Mouse (Mus musculus) liver, postnatal 0 days (tissue): ENCODE data around the gene Gm8947. TPM values are rescaled to one million over a fixed set of nuclear protein-coding genes. Genes with fewer than 3 reads are reported as not detected.

ENCODE experiments used
- ATAC-seq: fragments of 200-750 bp; cut with Nextera tagmentation; 2 replicates; pipeline ENCODE4 v1.8.0; 2017; ENCODE audit warnings: mild to moderate bottlenecking, moderate library complexity
- DNase-seq: peaks from one replicate; pipeline ENCODE4 v3.0.0-alpha.2; 2016
- H3K27ac ChIP-seq: fragments of 300-500 bp; sonication (generic); 2 replicates; pipeline ENCODE4 v1.5.1; 2014; ENCODE audit warnings: antibody characterized with exemption, moderate library complexity, mild to moderate bottlenecking, low read depth
- H3K27me3 ChIP-seq: fragments of 300-500 bp; sonication (generic); 2 replicates; pipeline ENCODE4 v1.6.1; 2014; ENCODE audit warnings: low read length, control low read depth, mixed read lengths; ENCODE audit not compliant: insufficient read depth
- H3K36me3 ChIP-seq: fragments of 300-500 bp; sonication (generic); replicated peaks from 2 replicates; pipeline ENCODE4 v1.6.1; 2014; ENCODE audit warnings: mild to moderate bottlenecking, control low read depth, low read length, moderate library complexity, mixed read lengths; ENCODE audit not compliant: insufficient read depth
- H3K4me1 ChIP-seq: fragments of 300-500 bp; sonication (generic); 2 replicates; pipeline ENCODE4 v1.6.1; 2014; ENCODE audit warnings: antibody characterized with exemption, mild to moderate bottlenecking, control low read depth; ENCODE audit not compliant: insufficient read depth
- H3K4me2 ChIP-seq: fragments of 300-500 bp; sonication (generic); 2 replicates; pipeline ENCODE4 v1.6.1; 2014; ENCODE audit warnings: low read depth, mild to moderate bottlenecking, low read length, moderate library complexity, mixed read lengths
- H3K4me3 ChIP-seq: fragments of 300-500 bp; sonication (generic); 2 replicates; pipeline ENCODE4 v1.5.1; 2014; ENCODE audit warnings: low read depth, low read length
- H3K9ac ChIP-seq: fragments of 300-500 bp; sonication (generic); replicated peaks from 2 replicates; pipeline ENCODE4 v1.6.1; 2014; ENCODE audit warnings: mild to moderate bottlenecking, moderate library complexity
- H3K9me3 ChIP-seq: fragments of 300-500 bp; sonication (generic); 2 replicates; pipeline ENCODE4 v1.6.1; 2016; ENCODE audit warnings: mild to moderate bottlenecking, control low read depth, low read length, mixed read lengths
- CTCF ChIP-seq: sonication (generic); IDR thresholded peaks from 2 replicates; pipeline ENCODE4 v1.5.1; 2016; ENCODE audit warnings: antibody characterized with exemption, low read depth
- EP300 ChIP-seq: IDR thresholded peaks from 2 replicates; pipeline ENCODE4 v1.6.1; 2016; ENCODE audit warnings: antibody characterized with exemption, low read depth, mild to moderate bottlenecking
- WGBS: fragments of 180-500 bp; shearing (Covaris S2); extraction: QIAGEN DNeasy Blood & Tissue Kit; methylation state at CpG from one replicate; pipeline ENCODE4 v1.1.7; 2014; ENCODE audit not compliant: insufficient replicate concordance; 5-methylcytosine and 5-hydroxymethylcytosine counted together
- polyA plus RNA-seq: library from polyadenylated mRNA; unstranded; fragments of >200 nt; fragmentation: Nextera tagmentation; extraction: Ambion mirVana; gene quantifications from 2 replicates; pipeline ENCODE4 v1.2.1, GENCODE M21; 2015

Gene Gm8947
- polyA plus RNA-seq, 1 experiment from 2014 or later = 0.28 TPM

DNA sequence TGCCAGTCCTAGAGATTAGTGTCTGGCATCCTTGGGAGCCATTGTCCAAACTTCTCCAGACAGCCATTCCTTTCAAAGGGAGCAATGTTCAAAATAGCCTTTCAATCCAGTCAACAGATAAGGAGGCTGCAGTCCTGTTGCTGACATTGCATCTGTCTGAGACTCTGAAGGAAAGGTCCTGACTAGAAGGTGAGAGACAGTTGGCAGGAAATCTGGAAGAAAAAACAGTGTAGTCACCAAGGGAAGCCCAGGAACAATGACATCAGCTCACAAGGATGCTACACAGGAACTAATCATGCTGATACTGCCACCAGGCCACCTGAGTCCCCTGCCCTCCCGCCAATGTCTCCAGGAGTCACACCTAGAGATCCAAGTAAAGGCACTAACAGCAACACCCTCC lies 31.2 kb downstream of the Gm8947 start:
- Histone ChIP-seq H3K4me1 (no peaks in the 10 kb centered on the region; the same call in 1 of the 2 replicates), H3K27me3 (no peaks in the 10 kb centered on the region), H3K4me3 (no peak overlapping the region), H3K9ac (no peak overlapping the region), H3K27ac (no peak overlapping the region), H3K9me3 (no peaks in the 10 kb centered on the region), H3K4me2 (no peak overlapping the region), H3K36me3 (no peaks in the 10 kb centered on the region)
- ATAC-seq (no peak), DNase-seq (no peak)
- 60% methylated on average over 1 of the region's 1 CpGs for WGBS
- no peak for TF ChIP-seq EP300
- TF ChIP-seq CTCF = no peak

DNA sequence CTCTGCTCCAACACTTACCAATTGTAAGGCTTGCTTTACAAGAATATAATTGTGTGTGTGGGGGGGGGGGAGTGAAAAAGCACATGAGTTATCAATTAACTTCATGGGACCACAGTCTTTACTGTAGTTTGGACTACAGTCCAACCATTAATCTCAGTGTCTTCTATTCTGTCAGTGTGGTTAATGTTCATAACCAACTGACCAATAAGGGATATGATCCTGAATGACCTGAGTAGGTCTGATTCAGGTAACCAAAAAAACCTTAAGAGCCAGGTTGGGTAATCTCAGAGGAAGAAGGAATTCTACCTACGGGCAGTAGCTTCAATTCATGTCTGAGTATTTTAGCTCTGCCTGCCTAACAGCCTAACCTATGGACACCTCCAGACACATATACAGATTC lies 32.4 kb downstream of the Gm8947 start:
- no peak overlapping the region for H3K27ac ChIP-seq
- WGBS = 71% methylated on average over 1 of the region's 1 CpGs

DNA sequence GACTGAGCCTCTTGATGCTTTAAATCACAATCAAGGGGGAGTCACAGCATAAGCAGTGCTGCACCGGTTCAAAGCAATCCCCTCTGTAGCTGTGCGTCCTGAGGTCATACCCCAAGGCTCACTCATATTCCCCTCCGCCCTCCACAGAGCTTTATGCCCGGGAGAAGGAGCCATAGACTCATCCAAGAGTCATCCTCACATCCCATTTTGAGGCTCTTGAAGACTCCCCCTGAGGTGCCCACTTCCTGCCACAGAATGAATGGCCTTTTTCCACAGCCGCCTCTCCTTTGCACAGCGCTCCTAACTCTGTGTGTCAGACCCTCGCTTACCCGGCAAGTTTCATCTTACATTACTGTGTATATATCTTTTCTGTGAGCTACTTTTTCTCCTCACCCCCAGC lies 35.3 kb downstream of the Gm8947 start:
- H3K4me3 ChIP-seq = no peak overlapping the region
- H3K36me3 ChIP-seq = no peaks in the 10 kb centered on the region
- no peak for TF ChIP-seq EP300
- TF ChIP-seq CTCF = no peak
- DNase-seq (no peak), ATAC-seq (no peak)
- 70% methylated on average over 8 of the region's 8 CpGs for WGBS
- no peak overlapping the region for H3K9ac ChIP-seq
- H3K4me1 ChIP-seq = no peaks in the 10 kb centered on the region; the same call in 1 of the 2 replicates
- no peak overlapping the region for H3K27ac ChIP-seq
- no peaks in the 10 kb centered on the region for H3K27me3 ChIP-seq
- H3K4me2 ChIP-seq = no peak overlapping the region
- H3K9me3 ChIP-seq = no peaks in the 10 kb centered on the region

More for the DNA sequence above, 32.4 kb downstream of the Gm8947 start:
- no peak overlapping the region for H3K4me3 ChIP-seq
- no peak for TF ChIP-seq CTCF
- ATAC-seq (no peak), DNase-seq (no peak)
- no peak overlapping the region for H3K4me2 ChIP-seq
- H3K36me3 ChIP-seq = no peaks in the 10 kb centered on the region
- no peaks in the 10 kb centered on the region; the same call in 1 of the 2 replicates for H3K4me1 ChIP-seq
- H3K27me3 ChIP-seq = no peaks in the 10 kb centered on the region
- H3K9ac ChIP-seq = no peak overlapping the region
- H3K9me3 ChIP-seq = no peaks in the 10 kb centered on the region

DNA sequence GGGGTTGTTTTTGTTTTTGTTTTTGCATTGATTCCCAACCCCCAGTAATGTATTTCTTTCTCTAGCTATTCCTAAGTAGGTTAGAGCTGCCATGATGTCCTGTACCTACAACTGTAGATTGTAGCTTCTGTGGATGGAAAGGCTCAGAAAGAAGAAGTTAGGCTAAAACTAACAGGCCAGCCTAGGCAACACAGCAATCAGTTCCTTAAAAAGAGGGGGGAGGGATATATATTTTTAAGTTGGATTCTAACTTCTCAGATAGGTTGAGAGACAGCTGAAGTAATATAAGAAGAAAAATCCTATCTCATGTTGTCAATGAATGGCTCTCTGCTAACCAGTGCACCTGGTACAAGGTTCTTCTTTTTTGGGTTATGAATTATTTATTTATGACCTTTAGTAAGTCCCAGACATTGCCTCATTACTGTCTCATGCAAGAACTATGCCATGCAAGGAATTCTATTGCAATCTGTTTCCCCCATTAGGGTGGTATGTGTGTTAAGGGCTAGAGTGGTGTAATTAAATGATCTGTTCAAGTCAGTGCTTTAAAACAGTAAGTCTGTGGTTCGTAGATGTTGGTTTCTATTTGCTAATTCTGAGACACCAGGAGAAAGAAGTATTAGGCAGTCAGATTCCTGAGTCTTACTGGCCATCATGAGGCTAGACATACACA lies 36.3 kb downstream of the Gm8947 start:
- no peaks in the 10 kb centered on the region for H3K9me3 ChIP-seq
- H3K4me2 ChIP-seq = no peak overlapping the region
- no peaks in the 10 kb centered on the region; the same call in 1 of the 2 replicates for H3K4me1 ChIP-seq
- 71% methylated on average over 1 of the region's 1 CpGs for WGBS
- H3K9ac ChIP-seq = no peak overlapping the region
- DNase-seq = no peak
- no peaks in the 10 kb centered on the region for H3K36me3 ChIP-seq
- H3K27me3 ChIP-seq = no peaks in the 10 kb centered on the region
- TF ChIP-seq CTCF (no peak), EP300 (no peak)
- ATAC-seq = no peak
- no peak overlapping the region for H3K4me3 ChIP-seq
- no peak overlapping the region for H3K27ac ChIP-seq

DNA sequence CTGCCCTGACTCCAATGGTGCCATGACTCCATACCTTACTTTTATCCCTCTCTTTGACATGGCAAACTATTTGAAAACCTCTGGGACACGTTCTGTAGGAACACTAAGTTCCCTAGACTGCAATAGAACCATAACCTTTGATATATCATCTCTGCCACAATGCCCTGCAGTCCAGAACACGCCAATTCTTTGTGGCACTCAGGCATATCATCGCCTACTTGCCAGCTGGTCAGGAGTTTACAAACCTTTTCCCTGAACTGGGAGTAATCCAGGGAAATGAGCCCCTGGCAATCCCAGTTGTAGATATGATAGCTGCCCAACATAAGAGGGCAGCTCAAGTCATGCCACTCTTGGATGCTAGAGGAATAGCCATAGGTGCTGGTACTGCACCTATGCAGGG lies 40.2 kb downstream of the Gm8947 start:
- Histone ChIP-seq H3K4me2 (no peak overlapping the region), H3K4me3 (no peak overlapping the region), H3K4me1 (no peaks in the 10 kb centered on the region), H3K27ac (no peak overlapping the region), H3K9ac (no peak overlapping the region), H3K36me3 (no peaks in the 10 kb centered on the region), H3K27me3 (no peaks in the 10 kb centered on the region), H3K9me3 (no peaks in the 10 kb centered on the region)
- WGBS = 79% methylated on average over 3 of the region's 3 CpGs
- ATAC-seq = no peak
- DNase-seq = no peak
- TF ChIP-seq EP300 (no peak), CTCF (no peak)

DNA sequence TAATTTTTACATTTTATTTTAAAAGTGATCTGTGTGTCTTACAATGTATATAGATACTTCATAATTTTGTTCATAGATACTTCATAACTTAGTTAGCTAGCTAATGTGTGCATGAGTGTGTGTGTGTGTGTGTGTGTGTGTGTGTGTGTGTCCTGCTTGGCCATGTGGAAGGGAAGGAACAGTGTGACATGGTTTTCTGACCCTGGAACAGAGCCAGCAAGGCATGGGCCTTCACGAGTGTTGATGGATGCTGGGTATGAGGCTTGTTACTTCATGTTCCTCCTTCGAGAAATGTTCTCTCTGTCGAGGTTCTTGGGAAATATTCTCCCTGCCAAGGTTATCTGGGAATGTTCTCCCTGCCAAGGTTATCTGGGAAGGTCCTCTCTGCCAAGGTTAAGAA lies 41.6 kb downstream of the Gm8947 start:
- Histone ChIP-seq H3K27ac (no peak overlapping the region), H3K27me3 (no peaks in the 10 kb centered on the region), H3K9me3 (no peaks in the 10 kb centered on the region), H3K4me2 (no peak overlapping the region), H3K4me3 (no peak overlapping the region), H3K36me3 (no peaks in the 10 kb centered on the region), H3K4me1 (no peaks in the 10 kb centered on the region), H3K9ac (no peak overlapping the region)
- TF ChIP-seq EP300 (no peak), CTCF (no peak)
- DNase-seq (no peak), ATAC-seq (no peak)
- WGBS = 72% methylated on average over 3 of the region's 3 CpGs

DNA sequence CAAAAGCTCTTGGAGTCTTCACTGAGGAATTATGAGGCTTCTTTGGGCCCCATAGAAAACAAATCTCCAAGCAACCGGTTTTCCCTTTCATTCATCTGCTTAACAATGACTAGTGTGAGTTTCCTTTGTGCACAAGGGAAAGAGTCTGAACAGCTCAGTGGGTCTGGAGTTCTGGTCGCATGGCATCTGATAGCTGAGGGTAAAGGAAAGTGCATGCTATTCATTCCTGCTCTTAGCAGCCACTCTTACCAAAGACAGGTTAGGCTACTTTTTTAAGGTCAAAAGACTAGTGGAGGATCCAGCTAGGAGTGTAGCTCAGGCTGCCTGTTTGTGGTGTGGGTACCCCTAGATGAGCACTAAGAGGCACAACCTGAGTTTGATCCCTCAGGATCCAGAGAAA lies 43.4 kb downstream of the Gm8947 start:
- Histone ChIP-seq H3K27ac (no peak overlapping the region), H3K9ac (no peak overlapping the region), H3K4me3 (no peak overlapping the region), H3K36me3 (no peaks in the 10 kb centered on the region), H3K9me3 (no peaks in the 10 kb centered on the region), H3K27me3 (no peaks in the 10 kb centered on the region), H3K4me1 (no peaks in the 10 kb centered on the region), H3K4me2 (no peak overlapping the region)
- DNase-seq = no peak
- TF ChIP-seq EP300 = no peak
- TF ChIP-seq CTCF = no peak
- ATAC-seq = no peak
- 63% methylated on average over 2 of the region's 2 CpGs for WGBS
